Mouse (Mus musculus) testis, postnatal 14 days (tissue): Measurements from ENCODE around the gene Gm6525.

Experiments
- DNase-seq: peaks from one replicate; pipeline ENCODE4 v3.0.0; 2021; ENCODE audit warnings: low spot score

Gene Gm6525

GRCm38 (mm10) chr3:84215253-84215652 lies 41.3 kb downstream of the Gm6525 start:
- DNase-seq = no peak

- DNase-seq = no peak
These were observed 41.9 kb downstream of the Gm6525 start for GRCm38 (mm10) chr3:84215743-84216360.

DNA sequence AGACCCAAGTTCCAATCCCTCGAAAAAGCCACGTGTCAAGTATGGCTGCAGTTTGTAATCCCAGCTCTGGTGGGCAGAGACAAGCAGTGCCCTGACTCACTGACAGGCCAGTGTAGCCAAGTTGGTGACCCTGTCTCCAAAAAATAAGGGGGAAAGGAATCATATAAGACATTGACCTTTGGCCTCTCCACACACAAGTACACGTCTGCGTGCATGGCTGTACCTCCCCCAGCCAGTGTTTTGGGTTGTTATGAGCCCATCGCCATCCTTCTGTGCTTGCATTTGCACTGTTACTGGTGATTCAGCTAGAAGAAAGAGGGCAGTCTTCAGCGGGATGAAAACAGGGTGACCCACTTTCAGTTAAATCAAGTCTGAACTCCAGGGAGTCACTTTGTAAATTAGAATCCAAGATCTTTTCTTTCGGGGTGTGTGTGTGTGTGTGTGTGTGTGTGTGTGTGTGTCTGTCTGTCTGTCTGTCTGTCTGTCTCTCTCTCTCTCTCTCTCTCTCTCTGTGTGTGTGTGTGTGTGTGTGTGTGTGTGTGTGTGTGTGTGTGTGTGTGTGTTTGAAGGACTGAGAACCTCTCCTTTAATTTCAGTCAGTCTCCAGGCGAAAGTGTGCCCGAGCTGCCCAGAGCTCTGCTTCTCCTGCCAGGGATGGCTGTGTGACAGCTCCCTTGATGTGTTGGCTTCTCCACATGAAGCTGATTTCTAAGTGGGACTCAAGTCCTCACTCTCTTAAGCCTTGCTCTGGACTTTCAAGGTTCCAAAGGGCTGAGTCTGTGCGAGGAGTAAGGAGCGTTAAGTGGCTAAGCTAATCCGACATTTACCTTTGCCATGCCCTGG lies 43.4 kb downstream of the Gm6525 start:
- DNase-seq = no peak

DNA sequence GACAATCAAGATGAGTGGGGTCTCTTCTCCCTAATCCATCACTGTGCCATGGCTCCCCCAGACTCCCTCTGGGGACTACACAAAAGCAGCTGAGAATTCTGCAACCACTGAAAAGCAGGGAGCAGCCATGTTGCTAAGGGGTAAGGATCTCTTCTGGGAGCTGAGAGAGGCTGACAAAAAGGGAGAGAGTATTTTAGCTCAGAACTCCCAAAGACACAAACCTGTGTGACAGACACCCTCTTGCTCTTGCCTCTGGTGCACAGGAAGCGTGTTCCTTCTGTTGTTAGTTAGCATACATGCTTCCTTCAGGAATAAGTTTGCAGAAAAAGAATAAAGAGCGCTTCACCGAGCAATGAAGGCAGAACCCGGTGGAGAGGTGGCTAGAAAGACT lies 44.1 kb downstream of the Gm6525 start:
- no peak for DNase-seq

- DNase-seq = no peak
These were observed 44.6 kb downstream of the Gm6525 start for GRCm38 (mm10) chr3:84218498-84218897.

GRCm38 (mm10) chr3:84219166-84219710 lies 45.3 kb downstream of the Gm6525 start:
- DNase-seq = no peak

- no peak for DNase-seq
These were observed 45.9 kb downstream of the Gm6525 start for GRCm38 (mm10) chr3:84219720-84220273.

GRCm38 (mm10) chr3:84220326-84220725 lies 46.4 kb downstream of the Gm6525 start:
- no peak for DNase-seq

DNA sequence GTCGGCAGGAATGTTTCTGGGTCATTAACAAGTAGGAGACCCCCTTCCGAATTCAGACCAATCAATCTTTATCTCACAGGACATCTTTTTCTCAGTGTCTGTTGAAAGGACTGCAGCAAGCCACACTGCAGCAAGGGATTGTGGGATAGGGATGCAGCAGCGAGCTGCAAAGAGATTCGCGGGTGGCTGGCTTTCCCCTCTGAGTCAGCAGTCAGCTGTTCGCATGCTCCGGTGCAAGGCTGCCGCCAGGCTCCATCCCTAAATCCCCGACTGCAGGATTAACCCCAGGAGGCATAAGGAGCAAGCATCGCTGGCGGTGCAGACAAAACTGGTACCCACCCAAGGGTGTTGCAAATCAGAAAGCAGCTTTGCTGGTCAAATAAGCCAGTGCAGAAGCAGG lies 46.8 kb downstream of the Gm6525 start:
- DNase-seq = peak; percentile 22
